Mouse (Mus musculus) hindbrain, embryonic 15.5 days (tissue): ENCODE results near the gene Dgcr6. TPM values are rescaled to one million over a fixed set of nuclear protein-coding genes. Genes with fewer than 3 reads are reported as not detected.
A peak's percentile ranks its signal among the peaks of the same experiment; 100 is the strongest.

Experiments
- ATAC-seq: fragments of 200-750 bp; cut with Nextera tagmentation; 2 replicates; pipeline ENCODE4 v1.8.0; 2017; ENCODE audit warnings: low read depth, moderate number of reproducible peaks, moderate TSS enrichment; ENCODE audit not compliant: low FRiP score
- H3K27ac ChIP-seq: fragments of 300-500 bp; sonication (generic); replicated peaks from 2 replicates; pipeline ENCODE4 v1.5.1; 2015; ENCODE audit warnings: mild to moderate bottlenecking, inconsistent platforms
- H3K27me3 ChIP-seq: fragments of 300-500 bp; sonication (generic); 2 replicates; pipeline ENCODE4 v1.6.1; 2015; ENCODE audit warnings: control low read depth, inconsistent platforms
- H3K36me3 ChIP-seq: fragments of 300-500 bp; sonication (generic); 2 replicates; pipeline ENCODE4 v1.6.1; 2015; ENCODE audit warnings: control low read depth, inconsistent platforms
- H3K4me1 ChIP-seq: fragments of 300-500 bp; sonication (generic); replicated peaks from 2 replicates; pipeline ENCODE4 v1.6.1; 2015; ENCODE audit warnings: control low read depth, inconsistent platforms
- H3K4me2 ChIP-seq: fragments of 300-500 bp; sonication (generic); 2 replicates; pipeline ENCODE4 v1.6.1; 2015; ENCODE audit warnings: moderate library complexity, mild to moderate bottlenecking, inconsistent platforms
- H3K4me3 ChIP-seq: fragments of 300-500 bp; sonication (generic); 2 replicates; pipeline ENCODE4 v1.5.1; 2015; ENCODE audit warnings: mild to moderate bottlenecking, inconsistent platforms
- H3K9ac ChIP-seq: fragments of 300-500 bp; sonication (generic); 2 replicates; pipeline ENCODE4 v1.6.1; 2015; ENCODE audit warnings: inconsistent platforms
- H3K9me3 ChIP-seq: fragments of 300-500 bp; sonication (generic); 2 replicates; pipeline ENCODE4 v1.6.1; 2016; ENCODE audit warnings: control low read depth, inconsistent platforms
- WGBS: fragments of 180-500 bp; shearing (Covaris S2); methylation state at CpG from one replicate; pipeline ENCODE4 v1.1.7; 2015; 5-methylcytosine and 5-hydroxymethylcytosine counted together
- polyA plus RNA-seq: library from polyadenylated mRNA; unstranded; fragments of >200 nt; fragmentation: Nextera tagmentation; extraction: Ambion mirVana; gene quantifications from 2 replicates; pipeline ENCODE4 v1.2.1, GENCODE M21; 2015

The Dgcr6 gene
- polyA plus RNA-seq, 1 experiment from 2014 or later, result 155 TPM

DNA sequence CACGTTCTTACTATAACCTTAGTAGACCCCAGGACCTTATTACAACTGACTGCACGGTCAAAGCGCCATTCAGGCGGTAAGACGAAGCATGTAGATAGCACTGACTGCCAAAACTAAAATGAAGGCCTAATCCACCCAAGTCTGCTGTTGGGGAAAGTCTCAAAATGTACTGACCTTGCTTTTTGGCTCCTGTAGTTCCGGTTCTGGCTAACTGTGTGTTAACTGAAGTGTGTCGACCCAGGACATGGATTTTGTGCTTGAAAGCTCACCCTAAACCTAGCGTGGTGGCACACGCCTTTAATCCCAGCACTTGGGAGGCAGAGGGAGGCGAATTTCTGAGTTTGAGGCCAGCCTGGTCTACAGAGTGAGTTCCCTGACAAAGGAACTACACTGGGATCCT, 7.7 kb upstream of the Dgcr6 start:
- ATAC-seq, result no peak
- H3K9ac ChIP-seq, result no peak overlapping the region
- no peak overlapping the region for H3K4me3 ChIP-seq
- H3K9me3 ChIP-seq, result no peaks in the 10 kb centered on the region
- no peaks in the 10 kb centered on the region for H3K27me3 ChIP-seq
- WGBS, result 85% methylated on average over 10 of the region's 10 CpGs
- no peak overlapping the region for H3K4me2 ChIP-seq
- H3K36me3 ChIP-seq, result no peaks in the 10 kb centered on the region
- H3K27ac ChIP-seq, result no peak overlapping the region
- no peaks in the 10 kb centered on the region for H3K4me1 ChIP-seq

DNA sequence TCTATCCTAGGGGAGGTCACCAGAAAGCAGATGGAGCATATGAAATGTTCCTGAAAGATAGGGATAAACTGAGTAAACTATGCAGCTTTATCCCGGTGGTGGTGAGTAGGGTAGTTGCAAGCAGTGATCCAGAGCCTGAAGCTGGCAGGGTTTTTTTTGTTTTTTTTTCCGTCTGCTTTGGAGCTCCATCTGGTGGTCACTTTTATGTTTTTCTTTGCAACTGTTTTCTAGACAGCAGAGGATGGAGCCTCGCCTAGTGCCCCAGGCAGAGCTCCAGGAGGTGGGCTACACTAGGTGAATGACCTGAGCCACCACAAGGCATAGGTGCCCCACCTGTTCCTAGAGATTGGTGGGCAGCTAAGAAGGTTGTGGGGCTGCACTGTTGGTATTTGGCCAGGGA, 5.0 kb upstream of the Dgcr6 start:
- Histone ChIP-seq H3K4me2 (no peak overlapping the region), H3K27ac (no peak overlapping the region)
- ATAC-seq, result peak; percentile 64; the same call in 1 of the 2 replicates

DNA sequence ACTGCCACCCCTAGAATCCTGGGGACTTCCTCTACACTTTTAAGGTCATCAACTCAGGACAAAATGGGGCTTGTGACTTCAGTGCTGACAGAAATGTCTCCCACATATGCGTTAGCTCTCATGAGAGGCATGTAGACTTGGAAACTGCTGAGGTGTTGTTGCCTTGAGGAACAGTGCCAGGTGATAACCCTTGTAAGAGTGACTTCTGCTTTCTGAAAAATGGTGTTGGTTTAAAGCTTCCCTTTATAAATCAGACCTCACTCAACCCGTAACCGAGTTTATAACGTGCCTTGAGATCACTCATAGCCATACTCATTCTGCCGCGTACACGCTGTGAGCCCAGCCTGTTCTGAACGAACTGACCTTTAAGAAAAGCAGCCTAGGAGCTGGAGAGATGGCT, 4.6 kb upstream of the Dgcr6 start:
- H3K27me3 ChIP-seq, result no peaks in the 10 kb centered on the region
- no peak overlapping the region for H3K4me3 ChIP-seq
- H3K9ac ChIP-seq, result no peak overlapping the region
- no peak overlapping the region for H3K4me2 ChIP-seq
- H3K27ac ChIP-seq, result no peak overlapping the region
- no peaks in the 10 kb centered on the region for H3K36me3 ChIP-seq
- peak; percentile 32; the same call in 1 of the 2 replicates for ATAC-seq
- WGBS, result 79% methylated on average over 8 of the region's 8 CpGs
- H3K9me3 ChIP-seq, result no peaks in the 10 kb centered on the region
- H3K4me1 ChIP-seq, result peaks cover 4% of the 10 kb centered on the region

More for the DNA sequence above, 5.0 kb upstream of the Dgcr6 start:
- Histone ChIP-seq H3K27me3 (no peaks in the 10 kb centered on the region), H3K9me3 (no peaks in the 10 kb centered on the region), H3K4me3 (no peak overlapping the region), H3K36me3 (no peaks in the 10 kb centered on the region), H3K4me1 (peaks cover 2% of the 10 kb centered on the region), H3K9ac (no peak overlapping the region)
- WGBS, result 3% methylated on average over 3 of the region's 3 CpGs

DNA sequence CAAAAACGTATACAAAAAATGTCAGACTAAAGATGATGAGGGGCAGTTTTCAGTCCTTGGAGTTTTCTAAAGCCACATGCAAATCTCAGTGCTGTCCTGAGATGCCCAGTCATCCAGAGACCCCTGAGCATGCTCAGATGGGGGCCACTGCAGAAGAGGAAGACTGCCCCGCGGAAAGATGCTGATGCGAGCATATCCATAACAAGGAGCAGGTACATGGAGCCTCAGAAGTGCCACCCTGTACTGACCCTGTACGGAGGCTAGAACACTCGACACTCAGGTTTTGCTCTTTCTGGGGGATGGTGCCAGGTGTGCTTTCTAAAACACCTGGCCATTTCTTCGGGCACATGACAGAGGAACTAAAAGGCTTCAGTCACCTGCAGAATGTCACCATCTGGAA, 338 bp upstream of the Dgcr6 start:
- Histone ChIP-seq H3K9ac (no peak overlapping the region), H3K4me2 (peak overlapping the region; percentile 44; the same call in 1 of the 2 replicates), H3K36me3 (no peaks in the 10 kb centered on the region), H3K27me3 (no peaks in the 10 kb centered on the region), H3K4me1 (peaks cover 4% of the 10 kb centered on the region), H3K27ac (no peak overlapping the region), H3K4me3 (no peak overlapping the region), H3K9me3 (no peaks in the 10 kb centered on the region)
- peak; percentile 40; the same call in 1 of the 2 replicates for ATAC-seq
- 50% methylated on average over 7 of the region's 7 CpGs for WGBS

DNA sequence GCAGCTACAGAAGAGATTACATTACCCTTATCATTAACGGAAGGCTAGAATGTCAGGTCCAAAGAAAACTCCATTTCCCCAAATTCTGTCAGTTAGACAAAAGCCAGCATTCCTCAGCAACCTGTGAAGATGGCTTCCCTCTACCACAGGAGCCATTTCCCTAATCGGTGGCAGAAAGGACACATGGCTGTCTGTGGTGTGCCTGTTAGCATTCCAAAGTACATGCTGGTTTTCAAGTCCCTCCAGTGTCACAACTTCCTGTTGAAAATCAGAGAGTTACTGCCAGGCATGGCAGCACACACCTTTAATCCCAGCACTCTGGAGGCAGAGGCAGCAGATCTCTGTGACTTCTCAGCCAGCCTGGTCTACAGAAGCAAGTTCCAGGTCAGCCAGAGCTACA, 3.6 kb downstream of the Dgcr6 start:
- Histone ChIP-seq H3K4me3 (no peak overlapping the region), H3K9me3 (no peaks in the 10 kb centered on the region), H3K36me3 (no peaks in the 10 kb centered on the region), H3K9ac (no peak overlapping the region), H3K4me1 (peaks cover 4% of the 10 kb centered on the region), H3K27me3 (no peaks in the 10 kb centered on the region), H3K27ac (no peak overlapping the region), H3K4me2 (no peak overlapping the region)
- ATAC-seq, result no peak
- WGBS, result 82% methylated on average over 2 of the region's 2 CpGs

DNA sequence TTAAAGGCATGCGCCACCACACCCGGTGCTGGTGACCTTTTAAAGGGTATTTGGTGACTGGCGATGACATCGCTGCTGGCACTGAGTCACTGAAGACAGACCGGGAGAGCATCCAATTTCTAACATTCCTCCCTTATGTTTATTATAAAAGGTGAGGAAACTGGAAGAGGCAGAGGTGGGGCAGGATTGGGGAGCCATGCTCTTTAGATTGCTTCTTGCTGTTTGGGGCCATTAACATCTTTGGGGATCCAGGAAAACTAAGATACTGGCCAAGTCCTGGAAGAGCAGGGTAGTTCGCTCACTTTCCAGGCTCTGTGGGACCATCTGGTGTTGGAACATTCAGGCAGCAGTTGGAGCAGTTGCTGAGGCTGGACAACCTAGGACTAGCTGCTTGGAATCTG, 5.7 kb downstream of the Dgcr6 start:
- Histone ChIP-seq H3K4me1 (no peaks in the 10 kb centered on the region), H3K27ac (no peak overlapping the region), H3K9ac (no peak overlapping the region), H3K9me3 (no peaks in the 10 kb centered on the region), H3K4me3 (no peak overlapping the region), H3K27me3 (no peaks in the 10 kb centered on the region), H3K36me3 (no peaks in the 10 kb centered on the region), H3K4me2 (no peak overlapping the region)
- 81% methylated on average over 6 of the region's 6 CpGs for WGBS
- ATAC-seq, result no peak

DNA sequence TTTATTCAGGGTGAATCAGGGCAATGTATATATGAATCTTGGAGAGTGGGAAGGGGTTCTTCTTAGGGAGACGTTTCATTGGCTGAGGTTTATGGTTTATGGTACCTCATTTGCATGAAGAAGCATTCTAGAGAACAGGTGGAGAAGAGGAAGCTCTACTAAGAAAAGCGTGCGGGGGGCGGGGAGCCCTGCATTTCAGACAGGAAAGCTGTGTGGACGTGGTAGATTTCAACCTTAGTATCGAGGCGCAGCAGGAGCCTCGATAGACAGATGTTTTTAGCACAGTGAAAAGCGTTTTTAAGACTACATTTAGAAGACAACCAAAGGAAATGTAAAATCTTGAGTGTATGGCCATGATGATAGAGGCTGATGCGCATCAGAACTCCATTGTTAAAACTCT, 6.6 kb downstream of the Dgcr6 start:
- Histone ChIP-seq H3K9ac (no peak overlapping the region), H3K4me2 (no peak overlapping the region), H3K36me3 (no peaks in the 10 kb centered on the region), H3K27ac (no peak overlapping the region), H3K9me3 (no peaks in the 10 kb centered on the region), H3K27me3 (no peaks in the 10 kb centered on the region), H3K4me3 (no peak overlapping the region), H3K4me1 (no peaks in the 10 kb centered on the region)
- no peak for ATAC-seq
- 77% methylated on average over 10 of the region's 10 CpGs for WGBS

DNA sequence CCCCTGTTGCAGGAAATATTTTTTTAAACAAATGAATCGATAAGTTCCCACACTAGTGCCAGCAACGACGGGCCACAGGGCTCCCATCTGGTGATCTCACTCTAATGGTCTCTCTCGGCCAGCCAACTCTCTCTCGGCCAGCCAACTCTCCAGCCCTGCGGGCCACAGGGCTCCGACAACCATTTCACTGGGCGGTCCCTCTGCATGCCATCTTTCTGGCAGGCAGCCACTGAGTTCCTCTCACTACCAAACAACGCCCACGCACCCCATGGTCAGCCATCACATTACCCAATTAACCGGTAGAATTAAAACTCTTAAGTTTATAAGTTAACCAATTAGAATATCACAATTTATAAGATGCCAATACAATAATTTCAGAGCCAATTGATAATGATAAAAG, 8.5 kb downstream of the Dgcr6 start:
- Histone ChIP-seq H3K4me2 (no peak overlapping the region), H3K4me1 (peaks cover 4% of the 10 kb centered on the region; the same call in 1 of the 2 replicates), H3K27ac (no peak overlapping the region), H3K36me3 (no peaks in the 10 kb centered on the region), H3K9ac (no peak overlapping the region), H3K27me3 (no peaks in the 10 kb centered on the region), H3K9me3 (no peaks in the 10 kb centered on the region), H3K4me3 (no peak overlapping the region)
- ATAC-seq, result no peak
- 80% methylated on average over 11 of the region's 11 CpGs for WGBS

DNA sequence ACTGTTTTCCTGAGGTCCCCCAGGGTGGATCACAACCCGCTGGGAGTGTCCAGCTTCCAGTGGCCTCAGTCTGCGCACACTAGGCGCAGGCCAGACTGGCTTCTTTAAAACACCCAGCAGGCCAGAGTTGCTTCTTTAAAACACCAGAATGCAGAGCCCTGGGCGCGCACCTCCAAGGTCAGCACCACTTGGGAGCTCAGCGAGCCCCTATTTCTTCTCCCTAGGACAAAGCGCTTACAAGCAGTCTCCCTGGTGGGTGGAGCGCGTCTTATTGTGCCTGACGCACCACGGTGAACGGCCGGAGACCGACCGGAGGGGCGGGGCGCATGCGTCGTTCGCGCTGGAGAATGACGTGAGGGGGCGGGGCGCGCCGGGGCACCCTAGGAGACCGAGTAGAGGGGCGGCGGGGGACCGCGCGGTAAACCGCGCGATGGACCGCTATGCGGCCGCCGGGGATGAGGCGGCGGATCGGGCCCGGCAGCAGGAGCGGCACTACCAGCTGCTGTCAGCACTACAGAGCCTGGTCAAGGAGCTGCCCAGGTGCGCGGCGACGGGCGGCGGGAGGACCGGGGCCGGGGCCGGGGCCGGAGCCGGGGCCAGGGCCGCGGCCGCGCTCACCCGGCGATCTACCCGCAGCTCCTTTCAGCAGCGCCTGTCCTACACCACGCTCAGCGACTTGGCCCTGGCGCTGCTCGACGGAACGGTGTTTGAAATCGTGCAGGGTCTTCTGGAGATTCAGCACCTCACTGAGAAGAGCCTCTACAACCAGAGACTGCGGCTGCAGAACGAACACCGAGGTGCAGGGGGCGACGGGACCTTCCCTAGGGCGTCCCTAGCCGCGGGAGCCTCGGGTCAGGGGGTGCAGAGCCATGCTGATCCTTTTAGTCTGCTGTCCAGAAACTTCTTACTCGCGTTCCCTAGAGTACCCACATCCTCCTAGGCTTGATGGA, 13.7 kb downstream of the Dgcr6 start:
- WGBS, result under 1% methylated on average over 80 of the region's 81 CpGs
- Histone ChIP-seq H3K4me1 (peaks cover 28% of the 10 kb centered on the region), H3K4me2 (peak overlapping the region; percentile 69), H3K9ac (peak overlapping the region; percentile 96), H3K4me3 (peak overlapping the region; percentile 80), H3K36me3 (peaks cover 13% of the 10 kb centered on the region; the same call in 1 of the 2 replicates), H3K27ac (peak overlapping the region; percentile 95), H3K9me3 (no peaks in the 10 kb centered on the region), H3K27me3 (no peaks in the 10 kb centered on the region)
- ATAC-seq, result peak; percentile 97

DNA sequence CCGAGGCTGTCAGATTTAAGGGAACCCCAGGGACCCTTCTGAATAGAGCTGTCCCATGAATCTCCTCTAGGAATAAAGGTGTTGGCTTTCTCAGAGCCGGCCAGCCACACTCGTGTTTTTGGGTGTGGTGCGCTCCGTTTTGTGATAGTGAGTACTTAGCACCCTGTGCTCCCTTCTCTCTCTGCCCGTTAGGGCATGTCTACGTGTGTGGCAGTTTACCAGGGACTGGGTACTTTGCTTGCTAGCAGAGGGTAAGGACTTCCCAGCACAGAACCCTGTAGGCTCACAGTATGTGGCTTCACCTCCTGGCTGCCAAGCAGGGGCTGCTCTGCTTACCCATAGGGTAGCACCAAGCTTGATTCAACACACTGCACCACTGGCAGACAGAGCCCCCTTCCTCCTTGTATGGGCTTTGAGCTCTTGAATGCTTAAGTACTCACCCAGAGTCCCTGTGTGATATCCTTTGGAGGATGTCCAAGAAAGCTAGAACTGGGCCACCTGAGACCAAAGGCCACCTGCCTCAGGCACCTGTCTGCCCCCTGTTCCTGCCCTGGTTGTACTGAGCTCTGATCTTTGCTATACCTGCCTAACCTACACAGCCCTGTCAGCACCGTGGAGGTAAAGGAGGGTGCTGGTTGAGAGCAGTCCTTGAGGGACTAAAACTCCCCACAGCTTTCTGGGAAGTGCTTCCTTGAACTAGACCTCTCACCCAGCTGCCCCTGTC, 16.2 kb downstream of the Dgcr6 start:
- no peaks in the 10 kb centered on the region for H3K9me3 ChIP-seq
- WGBS, result 86% methylated on average over 8 of the region's 8 CpGs
- H3K27ac ChIP-seq, result no peak overlapping the region
- H3K4me2 ChIP-seq, result peak overlapping the region; percentile 69; the same call in 1 of the 2 replicates
- H3K4me3 ChIP-seq, result no peak overlapping the region
- ATAC-seq, result no peak
- peaks cover 28% of the 10 kb centered on the region for H3K4me1 ChIP-seq
- peaks cover 27% of the 10 kb centered on the region for H3K36me3 ChIP-seq
- no peak overlapping the region for H3K9ac ChIP-seq
- H3K27me3 ChIP-seq, result no peaks in the 10 kb centered on the region

DNA sequence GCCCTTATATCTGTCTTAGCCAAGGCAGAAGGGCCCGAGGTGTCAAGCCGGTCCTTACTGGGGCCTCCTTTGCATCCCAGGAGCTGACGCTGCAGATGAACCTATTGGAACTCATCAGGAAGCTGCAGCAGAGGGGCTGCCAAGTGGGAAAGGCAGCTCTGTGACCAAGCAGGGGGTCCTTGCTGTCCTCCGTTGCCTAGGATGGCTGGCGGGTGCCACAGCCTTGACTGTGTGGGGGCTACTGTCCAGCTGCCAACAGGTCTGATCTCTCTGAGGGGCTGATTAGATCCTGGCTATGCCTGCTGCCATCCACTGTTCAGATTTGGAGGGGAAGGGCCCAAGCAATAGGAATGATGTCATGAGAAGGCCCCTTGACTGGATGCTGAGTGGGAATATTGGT, 18.1 kb downstream of the Dgcr6 start:
- H3K4me3 ChIP-seq, result no peak overlapping the region
- H3K27me3 ChIP-seq, result no peaks in the 10 kb centered on the region
- peaks cover 27% of the 10 kb centered on the region for H3K36me3 ChIP-seq
- H3K4me2 ChIP-seq, result no peak overlapping the region
- H3K9ac ChIP-seq, result no peak overlapping the region
- no peak for ATAC-seq
- no peaks in the 10 kb centered on the region for H3K9me3 ChIP-seq
- H3K27ac ChIP-seq, result no peak overlapping the region
- WGBS, result 86% methylated on average over 5 of the region's 5 CpGs
- H3K4me1 ChIP-seq, result peaks cover 25% of the 10 kb centered on the region

DNA sequence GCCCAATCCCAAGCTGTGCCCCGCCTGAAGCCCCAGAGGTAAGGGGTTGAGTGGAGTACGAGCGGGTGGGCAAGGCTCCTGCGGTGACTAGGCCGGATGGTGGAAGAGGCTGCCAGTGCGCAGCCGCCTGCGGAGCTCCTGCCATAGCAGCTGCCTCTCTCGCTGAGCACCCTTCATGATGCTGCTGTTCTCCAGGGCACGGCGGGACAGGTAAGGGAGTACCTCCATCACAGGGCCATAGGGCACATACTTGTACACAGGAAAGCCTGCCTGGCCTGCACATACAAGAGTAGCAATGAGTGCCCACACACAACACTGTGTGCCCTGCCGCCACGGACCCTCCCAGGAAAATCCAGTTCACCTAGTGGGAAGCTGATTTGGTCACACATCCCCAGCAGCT, 19.4 kb downstream of the Dgcr6 start:
- Histone ChIP-seq H3K4me1 (peaks cover 22% of the 10 kb centered on the region), H3K27me3 (no peaks in the 10 kb centered on the region), H3K36me3 (peaks cover 27% of the 10 kb centered on the region), H3K9me3 (no peaks in the 10 kb centered on the region), H3K9ac (no peak overlapping the region), H3K4me2 (no peak overlapping the region), H3K27ac (no peak overlapping the region), H3K4me3 (no peak overlapping the region)
- ATAC-seq, result no peak
- WGBS, result 95% methylated on average over 13 of the region's 13 CpGs
